Mouse (Mus musculus) liver, adult (tissue): ENCODE measurements around the gene Tpra1.

ENCODE experiments used
- GATA4 ChIP-seq: IDR thresholded peaks from 2 replicates; pipeline ENCODE4 v1.6.1; 2014; ENCODE audit warnings: mild to moderate bottlenecking, low read length; ENCODE audit not compliant: insufficient replicate concordance

Gene Tpra1

GRCm38 (mm10) chr6:88957313-88957712 lies 55.3 kb downstream of the Tpra1 start:
- TF ChIP-seq GATA4, result no peak

- no peak for TF ChIP-seq GATA4
Measured at GRCm38 (mm10) chr6:88957801-88958211, 55.8 kb downstream of the Tpra1 start.

DNA sequence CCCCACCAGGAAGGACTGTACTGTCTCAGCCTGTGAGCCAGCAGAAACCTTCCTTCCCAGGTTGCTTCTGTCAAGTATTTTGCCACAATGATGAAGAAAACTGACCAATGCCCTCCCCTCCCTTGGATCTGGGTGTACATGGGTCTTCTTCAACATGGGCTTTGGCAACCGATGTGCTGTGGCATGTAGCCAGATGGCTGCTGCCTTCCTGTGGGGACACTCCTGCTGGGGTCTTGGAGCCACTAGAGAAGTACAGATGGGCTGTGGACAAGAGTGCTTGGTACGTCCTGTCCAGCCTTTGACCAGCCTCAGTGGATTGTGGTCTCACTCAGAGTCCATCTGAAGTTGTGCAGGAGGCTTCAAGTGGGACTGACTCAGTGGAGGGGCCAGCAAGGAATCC lies 56.3 kb downstream of the Tpra1 start:
- no peak for TF ChIP-seq GATA4

- no peak for TF ChIP-seq GATA4
Measured at GRCm38 (mm10) chr6:88959834-88960233, 57.8 kb downstream of the Tpra1 start.

GRCm38 (mm10) chr6:88960941-88961340 lies 58.9 kb downstream of the Tpra1 start:
- no peak for TF ChIP-seq GATA4
